Mouse (Mus musculus) adrenal gland, adult 8-10 months (tissue): Measurements from ENCODE around the gene Mrps12. TPM values are rescaled to one million over a fixed set of nuclear protein-coding genes. Genes with fewer than 3 reads are reported as not detected.
"Not testable (repeated sequence)": the region's sequence is repeated elsewhere in the genome, so short reads cannot be mapped to it uniquely, and the experiment has no call there.

Source experiments
- DNase-seq: peaks from one replicate; pipeline ENCODE4 v3.0.0; 2022
- total RNA-seq, 4 experiments: library from RNA; stranded (reverse); gene quantifications; 2 replicates each; pipeline ENCODE4 v1.2.4; 2022

Gene Mrps12
- total RNA-seq, 4 experiments from 2014 or later, result 76.5 to 92.2 (median 83.3) TPM

- DNase-seq, result no peak
Measured at GRCm38 (mm10) chr7:28702601-28703143, 38.9 kb downstream of the Mrps12 start.

- DNase-seq, result not testable (repeated sequence)
Measured at GRCm38 (mm10) chr7:28701306-28701705, 40.3 kb downstream of the Mrps12 start.

GRCm38 (mm10) chr7:28700269-28700668, 41.4 kb downstream of the Mrps12 start:
- DNase-seq, result no peak

- DNase-seq, result no peak
Measured at GRCm38 (mm10) chr7:28697277-28697676, 44.3 kb downstream of the Mrps12 start.

- no peak for DNase-seq
Measured at GRCm38 (mm10) chr7:28694966-28695511, 46.6 kb downstream of the Mrps12 start.

GRCm38 (mm10) chr7:28694423-28694822, 47.2 kb downstream of the Mrps12 start:
- no peak for DNase-seq

- peak; percentile 30 for DNase-seq
Measured at GRCm38 (mm10) chr7:28693321-28693966, 48.2 kb downstream of the Mrps12 start.

GRCm38 (mm10) chr7:28692545-28693320, 48.9 kb downstream of the Mrps12 start, which contains the start of gene Fbxo27:
Fbxo27 (plus strand) TSS chr7:28692849.
- no peak for DNase-seq

- DNase-seq, result no peak
Measured at GRCm38 (mm10) chr7:28691075-28691474, 50.5 kb downstream of the Mrps12 start.

Other genes with a start within 250 kb of the Mrps12 start
- gene Ifnl2, start 231.4 kb downstream of the Mrps12 start, total RNA-seq, result under 1 TPM in 1 of 4 experiments, not detected in 3; 0.46 TPM
- gene Ifnl3, start 219.0 kb downstream of the Mrps12 start, total RNA-seq, result not detected
- gene Sycn, start 200.9 kb downstream of the Mrps12 start, total RNA-seq, result not detected
- not detected for gene Nccrp1, start 194.6 kb downstream of the Mrps12 start, total RNA-seq
- 10 to 100 TPM; 62.4 to 83.9 (median 73.4) TPM for gene Samd4b, start 143.7 kb downstream of the Mrps12 start, total RNA-seq
- gene Pak4, start 143.6 kb downstream of the Mrps12 start, total RNA-seq, result 10 to 100 TPM; 28.5 to 37.2 (median 34.0) TPM
- not detected for gene Acp7, start 110.5 kb downstream of the Mrps12 start, total RNA-seq
- gene Fbxo27, start 49.0 kb downstream of the Mrps12 start, total RNA-seq, result 1 to 10 TPM; 2.5 to 3.4 (median 3.1) TPM
- 1 to 10 TPM; 4.5 to 9.9 (median 6.9) TPM for gene Fbxo17, start 25.0 kb downstream of the Mrps12 start, total RNA-seq
- 10 to 100 TPM; 18.0 to 26.2 (median 20.3) TPM for gene Sars2, start 172 bp upstream of the Mrps12 start, total RNA-seq
- gene Ccer2, start 14.4 kb upstream of the Mrps12 start, total RNA-seq, result not detected
- gene Sirt2, start 24.9 kb upstream of the Mrps12 start, total RNA-seq, result 10 to 100 TPM; 73.9 to 96.2 (median 84.3) TPM
- 10 to 100 TPM; 32.0 to 52.2 (median 39.6) TPM for gene Nfkbib, start 25.7 kb upstream of the Mrps12 start, total RNA-seq
- gene Rinl, start 47.1 kb upstream of the Mrps12 start, total RNA-seq, result 1 to 10 TPM; 1.9 to 4.4 (median 2.8) TPM
- gene Hnrnpl, start 66.7 kb upstream of the Mrps12 start, total RNA-seq, result 100 to 1,000 TPM; 331 to 473 (median 439) TPM
- gene Ech1, start 83.4 kb upstream of the Mrps12 start, total RNA-seq, result 100 to 1,000 TPM; 402 to 476 (median 431) TPM
- 10 to 100 TPM in 2 of 4 experiments, 1 to 10 TPM in 2; 6.6 to 34.6 (median 18.8) TPM for gene Lgals4, start 92.0 kb upstream of the Mrps12 start, total RNA-seq
- gene Lgals7, start 122.0 kb upstream of the Mrps12 start, total RNA-seq, result 1 to 10 TPM in 1 of 4 experiments, not detected in 3; 1.2 TPM
- gene Capn12, start 139.6 kb upstream of the Mrps12 start, total RNA-seq, result under 1 TPM in 3 of 4 experiments, not detected in 1; 0.12 to 0.16 (median 0.15) TPM
- gene Actn4, start 220.5 kb upstream of the Mrps12 start, total RNA-seq, result 100 to 1,000 TPM; 184 to 285 (median 233) TPM
- 100 to 1,000 TPM; 232 to 255 (median 240) TPM for gene Eif3k, start 240.0 kb upstream of the Mrps12 start, total RNA-seq
- 1 to 10 TPM; 1.4 to 3.9 (median 1.8) TPM for gene Map4k1, start 240.2 kb upstream of the Mrps12 start, total RNA-seq